19 mouse cellular contexts compared by ENCODE assay signal in the genomic region with DNA sequence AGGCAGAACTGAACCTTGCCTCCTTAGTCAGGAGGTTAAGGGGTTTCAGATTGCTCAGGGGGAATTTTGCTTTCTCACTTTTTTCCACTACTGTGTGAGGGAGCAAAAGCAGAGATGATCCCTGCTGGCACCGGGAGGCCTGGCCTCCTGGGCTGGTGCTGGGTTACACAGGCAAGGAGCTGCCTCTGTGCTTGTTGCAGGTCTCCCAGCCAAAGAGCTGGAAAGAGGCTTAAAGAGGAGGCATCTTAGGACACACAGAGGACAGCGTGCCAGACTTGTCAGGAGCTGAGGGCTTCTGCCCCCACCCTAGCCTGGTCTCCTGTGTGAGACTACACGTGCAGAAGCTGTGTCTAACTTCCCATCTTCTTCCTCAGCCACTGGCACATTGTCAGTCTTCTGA. TPM values are rescaled to one million over a fixed set of nuclear protein-coding genes. Genes with fewer than 3 reads are reported as not detected.
DNase-seq lines count a peak whose midpoint lies in the region; ATAC-seq and TF ChIP-seq lines count a peak whose summit lies in the region.
"Had no signal": no experiment of that assay in that cellular context is flagged by ENCODE, and none has a peak within 500 bp of the region (broad histone marks: within the 10 kb centered on the region; RNA-seq: fewer than 3 reads in every experiment).

No protein-coding gene starts in this region.

- no peak for TF ChIP-seq POLR2A in heart, adult 2 months (IDR thresholded peaks at IDR 0.05; ENCODE audit: insufficient read depth, low read depth, low read length)

- no peak for DNase-seq in heart, adult 2 months
- DNase-seq in heart, postnatal 14 days: no peak
- DNase-seq in kidney, adult 8-10 months: no peak
- peak; percentile 61 for DNase-seq in gastrocnemius, postnatal 25 days
- no peak for DNase-seq in hindbrain, embryonic 10.5 days (ENCODE audit: low spot score)
- DNase-seq: adrenal gland, postnatal 36 days; cerebellum, adult 9-10 months; kidney, postnatal 4 days; lung, embryonic 14.5 days; lung, postnatal 4 days; thymus, postnatal 4 days had no signal

- H3K36me3 ChIP-seq in heart, adult 2 months (ENCODE audit: control insufficient read depth, insufficient read depth, low read length): peaks cover 50% of the 10 kb centered on the region
- no peaks in the 10 kb centered on the region for H3K36me3 ChIP-seq in kidney, embryonic 14.5 days (ENCODE audit: control insufficient read depth, insufficient read depth, low read length)
- no peaks in the 10 kb centered on the region for H3K36me3 ChIP-seq in embryonic facial prominence, embryonic 12.5 days
- H3K36me3 ChIP-seq in hindbrain, embryonic 10.5 days: no peaks in the 10 kb centered on the region
- H3K36me3 ChIP-seq: hindbrain, embryonic 15.5 days had no signal

- peak; percentile 64; the same call in 1 of the 2 replicates for ATAC-seq in kidney, embryonic 14.5 days (ENCODE audit: low FRiP score, low TSS enrichment)
- ATAC-seq in embryonic facial prominence, embryonic 12.5 days (ENCODE audit: insufficient number of reproducible peaks, insufficient read depth, low FRiP score, low TSS enrichment): no peak
- ATAC-seq: intestine, postnatal 0 days had no signal

- peak overlapping the region; percentile 51 for H3K27ac ChIP-seq in heart, adult 2 months
- H3K27ac ChIP-seq in kidney, embryonic 14.5 days (ENCODE audit: low read depth, low read length): no peak overlapping the region
- 0 out of 2 replicates have a peak overlapping the region, but pooled peaks have one; percentile 2 for H3K27ac ChIP-seq in embryonic facial prominence, embryonic 12.5 days
- no peak overlapping the region for H3K27ac ChIP-seq in hindbrain, embryonic 10.5 days
- H3K27ac ChIP-seq: hindbrain, embryonic 15.5 days; limb, embryonic 15.5 days; neural tube, embryonic 13.5 days had no signal

- H3K79me2 ChIP-seq in heart, adult 2 months (replicated peaks; ENCODE audit: control insufficient read depth, insufficient read depth, low read length): 0 out of 2 replicates have a peak, but pooled peaks cover 3% of the 10 kb centered on the region

- intact Hi-C loops in heart, adult 2 months (cut with DNase I): loop anchor here (10.0 kb wide), 1 partner anchor 389 kb away; the partner anchor contains the start of genes Hsp90b1 and Ttc41
- intact Hi-C loops in heart, postnatal 14 days (cut with DNase I): no loop called here

- peaks cover 43% of the 10 kb centered on the region for H3K4me1 ChIP-seq in heart, adult 2 months (ENCODE audit: control insufficient read depth, insufficient read depth, low read length)
- H3K4me1 ChIP-seq in kidney, embryonic 14.5 days (ENCODE audit: control insufficient read depth, insufficient read depth, low read length): peaks cover 10% of the 10 kb centered on the region; the same call in 1 of the 2 replicates
- H3K4me1 ChIP-seq in embryonic facial prominence, embryonic 12.5 days: peaks cover 3% of the 10 kb centered on the region; the same call in 1 of the 2 replicates
- peaks cover 26% of the 10 kb centered on the region for H3K4me1 ChIP-seq in hindbrain, embryonic 10.5 days (replicated peaks)

- H3K27me3 ChIP-seq in heart, adult 2 months (ENCODE audit: control insufficient read depth, insufficient read depth, low read length): no peaks in the 10 kb centered on the region
- no peaks in the 10 kb centered on the region; the same call in 1 of the 2 replicates for H3K27me3 ChIP-seq in kidney, embryonic 14.5 days (ENCODE audit: control insufficient read depth, insufficient read depth, low read length)
- H3K27me3 ChIP-seq in embryonic facial prominence, embryonic 12.5 days: no peaks in the 10 kb centered on the region
- H3K27me3 ChIP-seq in hindbrain, embryonic 10.5 days (ENCODE audit: insufficient read depth, poor library complexity, severe bottlenecking): no peaks in the 10 kb centered on the region
- H3K27me3 ChIP-seq: hindbrain, embryonic 15.5 days; limb, embryonic 15.5 days; neural tube, embryonic 13.5 days had no signal

- H3K9me3 ChIP-seq in kidney, embryonic 14.5 days (ENCODE audit: control insufficient read depth, low read length): no peaks in the 10 kb centered on the region
- no peaks in the 10 kb centered on the region for H3K9me3 ChIP-seq in embryonic facial prominence, embryonic 12.5 days
- H3K9me3 ChIP-seq in hindbrain, embryonic 10.5 days: no peaks in the 10 kb centered on the region
- H3K9me3 ChIP-seq: G1E; hindbrain, embryonic 15.5 days; limb, embryonic 15.5 days; neural tube, embryonic 13.5 days had no signal

- no peak overlapping the region for H3K4me3 ChIP-seq in heart, adult 2 months
- H3K4me3 ChIP-seq in kidney, embryonic 14.5 days (ENCODE audit: low read length): no peak overlapping the region
- no peak overlapping the region for H3K4me3 ChIP-seq in embryonic facial prominence, embryonic 12.5 days
- H3K4me3 ChIP-seq in hindbrain, embryonic 10.5 days: no peak overlapping the region
- H3K4me3 ChIP-seq: hindbrain, embryonic 15.5 days; limb, embryonic 15.5 days; neural tube, embryonic 13.5 days had no signal

- H3K9ac ChIP-seq in heart, adult 2 months (ENCODE audit: low read depth, low read length): no peak overlapping the region
- no peak overlapping the region for H3K9ac ChIP-seq in kidney, embryonic 14.5 days (ENCODE audit: low read depth, low read length)
- no peak overlapping the region for H3K9ac ChIP-seq in embryonic facial prominence, embryonic 12.5 days
- H3K9ac ChIP-seq: hindbrain, embryonic 15.5 days; limb, embryonic 15.5 days; lung, embryonic 14.5 days; neural tube, embryonic 13.5 days had no signal

- no peak for TF ChIP-seq CTCF in heart, adult 2 months (IDR thresholded peaks at IDR 0.05)

- no peak for TF ChIP-seq EP300 in heart, adult 2 months (IDR thresholded peaks at IDR 0.05; ENCODE audit: insufficient read depth, low read depth, low read length)

- H3K4me2 ChIP-seq in kidney, embryonic 14.5 days (replicated peaks; ENCODE audit: low read depth, low read length): no peak overlapping the region
- H3K4me2 ChIP-seq in embryonic facial prominence, embryonic 12.5 days (replicated peaks): no peak overlapping the region
- H3K4me2 ChIP-seq: hindbrain, embryonic 15.5 days; limb, embryonic 15.5 days; lung, embryonic 14.5 days; midbrain, embryonic 11.5 days; neural tube, embryonic 13.5 days had no signal

- 23% methylated on average over 3 of the region's 3 CpGs for WGBS in heart, adult 2 months
- 23% methylated on average over 3 of the region's 3 CpGs for WGBS in kidney, embryonic 14.5 days
- 40% methylated on average over 3 of the region's 3 CpGs for WGBS in embryonic facial prominence, embryonic 12.5 days
- WGBS in hindbrain, embryonic 10.5 days: 73% methylated on average over 3 of the region's 3 CpGs

RNA-seq across cellular contexts. Expression of gene Timp3, which starts 15.3 kb away (rescaled TPM):
- total RNA-seq in heart, adult 2 months (2021): 100 to 1,000 TPM; 154 to 174 TPM
- 80.2 and 114 TPM in 2 replicates for polyA plus RNA-seq in heart, adult 2 months (2012; rRNA removed)
- 100 to 1,000 TPM; 163 to 172 TPM for total RNA-seq in heart, postnatal 14 days (2021)
- 31.9 and 60.1 TPM in 2 replicates for polyA plus RNA-seq in kidney, embryonic 14.5 days (2014; fragmentation: Nextera tagmentation; extraction: Ambion mirVana)
- polyA plus RNA-seq in embryonic facial prominence, embryonic 12.5 days (2016; fragmentation: Nextera tagmentation; extraction: Ambion mirVana): 66.3 and 66.4 TPM in 2 replicates
- 10 to 100 TPM; 48.0 to 62.4 TPM for total RNA-seq in gastrocnemius, postnatal 25 days (2021)
- 24.8 and 31.4 TPM in 2 replicates for polyA plus RNA-seq in hindbrain, embryonic 10.5 days (2016; fragmentation: Nextera tagmentation; extraction: Ambion mirVana)

Comparison
In these comparisons a context has a peak if more than half of its experiments do, and no peak if none do; other contexts are left out.
1. H3K27ac ChIP-seq: peak in heart, adult 2 months (single experiment) and embryonic facial prominence, embryonic 12.5 days (single experiment); none in kidney, embryonic 14.5 days (single experiment) and hindbrain, embryonic 10.5 days (single experiment).